Mouse (Mus musculus) limb, embryonic 14.5 days (tissue): ENCODE data around the gene Napsa. TPM values are rescaled to one million over a fixed set of nuclear protein-coding genes. Genes with fewer than 3 reads are reported as not detected.

Experiments used
- ATAC-seq: fragments of 200-750 bp; cut with Nextera tagmentation; 2 replicates; pipeline ENCODE4 v1.8.0; 2017; ENCODE audit warnings: low read depth, moderate number of reproducible peaks, moderate TSS enrichment; ENCODE audit not compliant: low FRiP score
- DNase-seq: peaks from one replicate; pipeline ENCODE4 v3.0.0-alpha.2; 2015; ENCODE audit warnings: low spot score
- H3K27ac ChIP-seq: fragments of 300-500 bp; sonication (generic); replicated peaks from 2 replicates; pipeline ENCODE4 v1.5.1; 2014; ENCODE audit warnings: low read depth, mild to moderate bottlenecking, low read length, moderate library complexity, mixed read lengths
- H3K27me3 ChIP-seq: fragments of 300-500 bp; sonication (generic); 2 replicates; pipeline ENCODE4 v1.6.1; 2014; ENCODE audit warnings: low read length, mixed read lengths; ENCODE audit not compliant: control insufficient read depth, insufficient read depth
- H3K36me3 ChIP-seq: fragments of 300-500 bp; sonication (generic); 2 replicates; pipeline ENCODE4 v1.6.1; 2014; ENCODE audit warnings: mild to moderate bottlenecking, low read length, moderate library complexity, mixed read lengths; ENCODE audit not compliant: control insufficient read depth, insufficient read depth
- H3K4me1 ChIP-seq: fragments of 300-500 bp; sonication (generic); 2 replicates; pipeline ENCODE4 v1.6.1; 2014; ENCODE audit warnings: antibody characterized with exemption, low read length, mixed read lengths; ENCODE audit not compliant: control insufficient read depth, insufficient read depth
- H3K4me2 ChIP-seq: fragments of 300-500 bp; sonication (generic); replicated peaks from 2 replicates; pipeline ENCODE4 v1.6.1; 2014; ENCODE audit warnings: low read depth, mild to moderate bottlenecking, low read length, moderate library complexity; ENCODE audit not compliant: severe bottlenecking
- H3K4me3 ChIP-seq: fragments of 300-500 bp; sonication (generic); replicated peaks from 2 replicates; pipeline ENCODE4 v1.5.1; 2014; ENCODE audit warnings: low read length
- H3K9ac ChIP-seq: fragments of 300-500 bp; sonication (generic); 2 replicates; pipeline ENCODE4 v1.6.1; 2014; ENCODE audit warnings: mild to moderate bottlenecking, low read depth, low read length, moderate library complexity; ENCODE audit not compliant: severe bottlenecking
- H3K9me3 ChIP-seq: fragments of 300-500 bp; sonication (generic); 2 replicates; pipeline ENCODE4 v1.6.1; 2016; ENCODE audit warnings: low read length; ENCODE audit not compliant: control insufficient read depth
- POLR2A ChIP-seq: fragments of 200-500 bp; IDR thresholded peaks from 2 replicates; pipeline ENCODE4 v1.8.0; 2012; ENCODE audit warnings: inconsistent platforms, mild to moderate bottlenecking, moderate library complexity, borderline replicate concordance; ENCODE audit not compliant: insufficient read depth, insufficient read length; ENCODE audit errors: extremely low read depth
- WGBS: fragments of 180-500 bp; shearing (Covaris S2); extraction: QIAGEN DNeasy Blood & Tissue Kit; methylation state at CpG from one replicate; pipeline ENCODE4 v1.1.7; 2014; 5-methylcytosine and 5-hydroxymethylcytosine counted together
- microRNA-seq: library from miRNA; unstranded; fragments of <30 nt; microRNA quantifications from one replicate; pipeline ENCODE4, GENCODE M21; 2016
- polyA plus RNA-seq, 2 experiments: library from polyadenylated mRNA; depleted of rRNA in 1 of 2; stranded (reverse) in 1 of 2; unstranded in 1 of 2; fragments of >200 nt; fragmentation: Nextera tagmentation in 1 of 2; extraction: Ambion mirVana in 1 of 2; gene quantifications; 2 replicates each; pipeline versions ENCODE4 v1.2.1 to v1.2.3; 2012 to 2014

The Napsa gene
- polyA plus RNA-seq, 2 experiments: 1.4 to 2.2 TPM

DNA sequence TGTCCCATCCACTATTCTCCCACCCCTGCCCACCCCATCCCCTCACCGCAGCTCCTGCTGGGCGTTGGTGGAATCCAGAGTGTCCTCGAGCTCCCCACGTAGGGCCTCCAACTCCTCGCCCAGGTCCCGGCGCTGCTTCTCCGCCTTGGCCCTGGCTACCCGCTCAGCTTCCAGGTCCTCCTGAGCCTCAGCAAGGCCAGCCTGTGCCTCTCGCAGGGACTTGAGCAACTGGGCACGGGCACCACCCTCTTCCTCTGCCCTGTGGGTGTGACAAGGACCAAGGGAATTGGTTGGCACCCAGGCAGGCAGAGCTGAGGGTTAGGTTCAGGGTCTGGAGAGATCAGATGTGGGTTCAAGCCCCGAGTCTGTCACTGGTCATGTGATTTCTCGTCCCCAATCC lies 54.8 kb downstream of the Napsa start:
- no peak for DNase-seq
- no peak overlapping the region for H3K4me3 ChIP-seq
- no peak for TF ChIP-seq POLR2A
- H3K27me3 ChIP-seq: no peaks in the 10 kb centered on the region
- no peaks in the 10 kb centered on the region for H3K4me1 ChIP-seq
- no peak overlapping the region for H3K9ac ChIP-seq
- H3K4me2 ChIP-seq: no peak overlapping the region
- no peaks in the 10 kb centered on the region for H3K9me3 ChIP-seq
- no peak overlapping the region for H3K27ac ChIP-seq
- WGBS: 88% methylated on average over 13 of the region's 13 CpGs
- ATAC-seq: no peak
- no peaks in the 10 kb centered on the region for H3K36me3 ChIP-seq

DNA sequence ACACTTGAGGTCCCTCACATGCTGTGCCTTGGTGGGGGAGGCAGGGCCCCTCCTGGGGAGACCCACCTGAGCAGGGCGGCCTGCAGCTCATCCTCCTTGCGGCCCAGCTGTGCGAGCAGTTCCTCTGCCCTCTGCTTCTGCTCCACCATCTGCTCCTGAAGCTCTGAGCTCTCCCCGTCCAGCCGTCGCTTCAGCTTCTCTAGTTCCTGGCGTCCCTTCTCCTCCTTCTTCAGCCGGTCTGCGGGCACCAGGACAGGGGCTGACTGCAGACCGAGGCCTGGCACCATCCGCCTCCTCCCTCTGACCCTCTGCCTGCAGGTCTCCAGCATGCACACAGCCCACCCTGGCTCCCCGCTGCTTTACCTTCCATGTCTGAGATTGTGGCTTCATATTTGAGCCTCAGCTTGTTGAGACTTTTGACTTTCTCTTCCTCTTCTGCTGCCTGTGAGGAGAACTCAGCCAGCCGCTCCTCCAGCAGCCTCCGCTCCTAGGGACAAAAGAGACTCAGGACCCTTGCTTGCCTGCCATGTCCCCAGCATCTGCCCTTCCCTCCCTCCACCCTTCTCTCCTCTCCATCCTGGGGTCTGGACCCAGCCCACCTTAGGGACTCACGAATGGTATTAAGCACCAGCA lies 56.3 kb downstream of the Napsa start:
- Histone ChIP-seq H3K4me1 (no peaks in the 10 kb centered on the region), H3K27ac (no peak overlapping the region), H3K4me3 (no peak overlapping the region), H3K36me3 (no peaks in the 10 kb centered on the region), H3K9ac (no peak overlapping the region), H3K4me2 (no peak overlapping the region), H3K27me3 (no peaks in the 10 kb centered on the region), H3K9me3 (no peaks in the 10 kb centered on the region)
- ATAC-seq: no peak
- DNase-seq: no peak
- whole genome bisulfite sequencing: 86% methylated on average over 15 of the region's 15 CpGs
- TF ChIP-seq POLR2A: no peak

DNA sequence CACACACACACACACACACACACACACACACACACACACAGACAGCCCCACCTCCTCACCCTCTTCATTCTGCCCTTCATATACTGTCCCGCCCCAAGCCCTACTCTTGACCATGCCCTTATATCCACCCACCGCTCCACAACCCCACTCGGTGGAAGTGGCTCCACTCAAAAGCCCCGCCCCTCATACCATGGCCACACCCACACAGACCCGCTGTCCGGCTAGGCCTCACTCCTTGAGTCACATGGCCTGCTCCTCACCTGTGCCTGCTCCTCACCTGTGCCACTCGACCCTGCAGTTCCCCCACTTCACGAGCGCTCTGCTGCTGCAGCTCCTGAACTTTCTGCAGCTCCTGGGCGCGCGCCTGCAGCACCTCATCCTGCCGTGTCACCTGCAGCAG lies 58.3 kb downstream of the Napsa start:
- Histone ChIP-seq H3K4me2 (no peak overlapping the region), H3K4me3 (no peak overlapping the region), H3K9ac (no peak overlapping the region), H3K27me3 (no peaks in the 10 kb centered on the region), H3K36me3 (no peaks in the 10 kb centered on the region), H3K9me3 (no peaks in the 10 kb centered on the region), H3K27ac (no peak overlapping the region), H3K4me1 (no peaks in the 10 kb centered on the region)
- TF ChIP-seq POLR2A: no peak
- no peak for ATAC-seq
- DNase-seq: no peak
- WGBS: 80% methylated on average over 13 of the region's 13 CpGs

DNA sequence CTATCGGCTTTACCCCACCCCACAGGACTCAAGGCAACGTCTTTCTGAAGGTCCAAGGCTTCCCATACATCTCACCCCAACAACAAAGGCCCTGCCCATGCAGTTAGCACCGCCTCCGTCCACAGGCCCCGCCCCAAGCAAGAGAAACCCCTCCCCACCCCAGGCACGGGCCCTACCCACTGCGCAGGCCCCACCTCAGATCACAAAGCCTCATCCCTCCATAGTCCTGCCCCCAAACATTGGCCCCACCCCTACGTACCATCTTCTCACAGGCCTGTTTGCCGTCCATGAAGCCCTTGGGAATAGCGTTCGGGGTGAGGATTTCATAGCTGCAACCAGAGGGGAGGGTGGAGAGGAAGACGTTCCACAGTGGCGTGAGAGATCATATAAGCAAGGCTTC lies 60.5 kb downstream of the Napsa start:
- no peaks in the 10 kb centered on the region for H3K36me3 ChIP-seq
- TF ChIP-seq POLR2A: no peak
- no peak for DNase-seq
- no peak for ATAC-seq
- H3K4me1 ChIP-seq: no peaks in the 10 kb centered on the region
- no peak overlapping the region for H3K4me2 ChIP-seq
- WGBS: 27% methylated on average over 12 of the region's 13 CpGs
- no peak overlapping the region for H3K4me3 ChIP-seq
- no peak overlapping the region for H3K27ac ChIP-seq
- H3K27me3 ChIP-seq: no peaks in the 10 kb centered on the region
- no peak overlapping the region for H3K9ac ChIP-seq
- H3K9me3 ChIP-seq: no peaks in the 10 kb centered on the region

DNA sequence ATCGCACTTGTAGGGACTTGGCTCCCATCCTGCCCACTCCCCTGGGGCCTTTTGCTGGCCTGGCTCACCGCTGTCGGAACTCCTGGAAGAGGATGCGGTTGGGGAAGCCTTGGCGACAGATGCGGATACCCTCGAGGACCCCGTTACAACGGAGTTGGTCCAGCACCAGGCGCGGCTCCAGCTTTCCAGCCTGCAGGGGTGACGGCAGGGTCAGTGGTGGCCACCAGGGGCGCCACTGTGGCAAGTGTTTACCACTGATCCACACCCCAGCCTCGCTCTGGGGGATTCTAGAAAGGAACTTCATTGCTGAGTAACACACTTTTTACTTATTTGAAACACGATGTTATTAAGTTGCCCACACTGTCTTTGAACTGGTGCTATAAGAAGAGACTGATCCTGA lies 61.2 kb downstream of the Napsa start:
- 11% methylated on average over 15 of the region's 15 CpGs for WGBS
- Histone ChIP-seq H3K27me3 (peaks cover 4% of the 10 kb centered on the region; the same call in 1 of the 2 replicates), H3K9ac (no peak overlapping the region), H3K27ac (no peak overlapping the region), H3K4me3 (no peak overlapping the region), H3K36me3 (no peaks in the 10 kb centered on the region), H3K9me3 (no peaks in the 10 kb centered on the region), H3K4me2 (no peak overlapping the region), H3K4me1 (no peaks in the 10 kb centered on the region)
- DNase-seq (no peak), ATAC-seq (no peak)
- no peak for TF ChIP-seq POLR2A

Small RNA genes within 50 kb of the gene (microRNA-seq; reads per million reads assigned to microRNA genes)
- not detected for gene Mir7053

Other genes with a start within 250 kb of the Napsa start
- gene Syt3, start 188.3 kb upstream of the Napsa start, polyA plus RNA-seq (2012; rRNA removed): 3.3 and 3.8 TPM in 2 replicates
- 2.2 and 4.6 TPM in 2 replicates for gene Syt3, start 188.3 kb upstream of the Napsa start, polyA plus RNA-seq (2014; fragmentation: Nextera tagmentation; extraction: Ambion mirVana)
- 2.1 and 2.7 TPM in 2 replicates for gene 1700008O03Rik, start 186.6 kb upstream of the Napsa start, polyA plus RNA-seq (2012; rRNA removed)
- 0.67 and 0.73 TPM in 2 replicates for gene 1700008O03Rik, start 186.6 kb upstream of the Napsa start, polyA plus RNA-seq (2014; fragmentation: Nextera tagmentation; extraction: Ambion mirVana)
- 15.3 and 23.0 TPM in 2 replicates for gene Lrrc4b, start 143.4 kb upstream of the Napsa start, polyA plus RNA-seq (2012; rRNA removed)
- 1.6 and 1.8 TPM in 2 replicates for gene Lrrc4b, start 143.4 kb upstream of the Napsa start, polyA plus RNA-seq (2014; fragmentation: Nextera tagmentation; extraction: Ambion mirVana)
- 1.8 and 3.1 TPM in 2 replicates for gene Aspdh, start 107.0 kb upstream of the Napsa start, polyA plus RNA-seq (2012; rRNA removed)
- gene Aspdh, start 107.0 kb upstream of the Napsa start, polyA plus RNA-seq (2014; fragmentation: Nextera tagmentation; extraction: Ambion mirVana): 0.37 and 0.58 TPM in 2 replicates
- gene Josd2, start 104.4 kb upstream of the Napsa start, polyA plus RNA-seq (2012; rRNA removed): 167 and 215 TPM in 2 replicates
- gene Josd2, start 104.4 kb upstream of the Napsa start, polyA plus RNA-seq (2014; fragmentation: Nextera tagmentation; extraction: Ambion mirVana): 78.9 and 81.5 TPM in 2 replicates
- 182 and 265 TPM in 2 replicates for gene Emc10, start 75.9 kb upstream of the Napsa start, polyA plus RNA-seq (2012; rRNA removed)
- 149 and 151 TPM in 2 replicates for gene Emc10, start 75.9 kb upstream of the Napsa start, polyA plus RNA-seq (2014; fragmentation: Nextera tagmentation; extraction: Ambion mirVana)
- gene Fam71e1, start 75.8 kb upstream of the Napsa start, polyA plus RNA-seq (2012; rRNA removed): 19.8 and 21.5 TPM in 2 replicates
- 12.2 and 13.6 TPM in 2 replicates for gene Fam71e1, start 75.8 kb upstream of the Napsa start, polyA plus RNA-seq (2014; fragmentation: Nextera tagmentation; extraction: Ambion mirVana)
- 0.03 TPM in 2 replicates for gene Mybpc2, start 47.7 kb upstream of the Napsa start, polyA plus RNA-seq (2012; rRNA removed)
- gene Mybpc2, start 47.7 kb upstream of the Napsa start, polyA plus RNA-seq (2014; fragmentation: Nextera tagmentation; extraction: Ambion mirVana): 0.06 and 0.15 TPM in 2 replicates
- 1.1 and 1.5 TPM in 2 replicates for gene Spib, start 40.3 kb upstream of the Napsa start, polyA plus RNA-seq (2012; rRNA removed)
- gene Spib, start 40.3 kb upstream of the Napsa start, polyA plus RNA-seq (2014; fragmentation: Nextera tagmentation; extraction: Ambion mirVana): 0.43 and 0.59 TPM in 2 replicates
- gene Pold1, start 23.5 kb upstream of the Napsa start, polyA plus RNA-seq (2012; rRNA removed): 102 and 133 TPM in 2 replicates
- gene Pold1, start 23.5 kb upstream of the Napsa start, polyA plus RNA-seq (2014; fragmentation: Nextera tagmentation; extraction: Ambion mirVana): 62.1 and 63.1 TPM in 2 replicates
- gene Nr1h2, start 18.4 kb upstream of the Napsa start, polyA plus RNA-seq (2012; rRNA removed): 88.9 and 117 TPM in 2 replicates
- gene Nr1h2, start 18.4 kb upstream of the Napsa start, polyA plus RNA-seq (2014; fragmentation: Nextera tagmentation; extraction: Ambion mirVana): 63.8 and 75.9 TPM in 2 replicates
- gene Kcnc3, start 18.3 kb downstream of the Napsa start, polyA plus RNA-seq (2012; rRNA removed): 2.7 and 3.8 TPM in 2 replicates
- 0.23 and 0.29 TPM in 2 replicates for gene Kcnc3, start 18.3 kb downstream of the Napsa start, polyA plus RNA-seq (2014; fragmentation: Nextera tagmentation; extraction: Ambion mirVana)
- gene Myh14, start 98.5 kb downstream of the Napsa start, polyA plus RNA-seq (2012; rRNA removed): 1.7 and 2.5 TPM in 2 replicates
- gene Myh14, start 98.5 kb downstream of the Napsa start, polyA plus RNA-seq (2014; fragmentation: Nextera tagmentation; extraction: Ambion mirVana): 3.7 and 4.8 TPM in 2 replicates
- not detected in 2 replicates for gene Izumo2, start 136.4 kb downstream of the Napsa start, polyA plus RNA-seq (2012; rRNA removed)
- not detected in 2 replicates for gene Izumo2, start 136.4 kb downstream of the Napsa start, polyA plus RNA-seq (2014; fragmentation: Nextera tagmentation; extraction: Ambion mirVana)
- gene Vrk3, start 176.0 kb downstream of the Napsa start, polyA plus RNA-seq (2012; rRNA removed): 39.9 and 44.6 TPM in 2 replicates
- gene Vrk3, start 176.0 kb downstream of the Napsa start, polyA plus RNA-seq (2014; fragmentation: Nextera tagmentation; extraction: Ambion mirVana): 28.8 and 30.9 TPM in 2 replicates
- 1.1 and 1.6 TPM in 2 replicates for gene Zfp473, start 178.7 kb downstream of the Napsa start, polyA plus RNA-seq (2012; rRNA removed)
- 1.4 and 1.7 TPM in 2 replicates for gene Zfp473, start 178.7 kb downstream of the Napsa start, polyA plus RNA-seq (2014; fragmentation: Nextera tagmentation; extraction: Ambion mirVana)
- 92.5 and 133 TPM in 2 replicates for gene Nup62, start 243.7 kb downstream of the Napsa start, polyA plus RNA-seq (2012; rRNA removed)
- gene Nup62, start 243.7 kb downstream of the Napsa start, polyA plus RNA-seq (2014; fragmentation: Nextera tagmentation; extraction: Ambion mirVana): 53.0 and 53.9 TPM in 2 replicates
- 0.87 and 1.0 TPM in 2 replicates for gene Il4i1, start 244.0 kb downstream of the Napsa start, polyA plus RNA-seq (2012; rRNA removed)
- 1.6 and 2.5 TPM in 2 replicates for gene Il4i1, start 244.0 kb downstream of the Napsa start, polyA plus RNA-seq (2014; fragmentation: Nextera tagmentation; extraction: Ambion mirVana)
- 47.9 and 69.8 TPM in 2 replicates for gene Atf5, start 244.3 kb downstream of the Napsa start, polyA plus RNA-seq (2012; rRNA removed)
- 3.1 and 3.7 TPM in 2 replicates for gene Atf5, start 244.3 kb downstream of the Napsa start, polyA plus RNA-seq (2014; fragmentation: Nextera tagmentation; extraction: Ambion mirVana)